Mouse (Mus musculus) thymus, postnatal 4 days (tissue): ENCODE measurements around the gene Dnm3.

Experiments used
- DNase-seq: peaks from one replicate; pipeline ENCODE4 v3.0.0; 2021

Dnm3 gene

DNA sequence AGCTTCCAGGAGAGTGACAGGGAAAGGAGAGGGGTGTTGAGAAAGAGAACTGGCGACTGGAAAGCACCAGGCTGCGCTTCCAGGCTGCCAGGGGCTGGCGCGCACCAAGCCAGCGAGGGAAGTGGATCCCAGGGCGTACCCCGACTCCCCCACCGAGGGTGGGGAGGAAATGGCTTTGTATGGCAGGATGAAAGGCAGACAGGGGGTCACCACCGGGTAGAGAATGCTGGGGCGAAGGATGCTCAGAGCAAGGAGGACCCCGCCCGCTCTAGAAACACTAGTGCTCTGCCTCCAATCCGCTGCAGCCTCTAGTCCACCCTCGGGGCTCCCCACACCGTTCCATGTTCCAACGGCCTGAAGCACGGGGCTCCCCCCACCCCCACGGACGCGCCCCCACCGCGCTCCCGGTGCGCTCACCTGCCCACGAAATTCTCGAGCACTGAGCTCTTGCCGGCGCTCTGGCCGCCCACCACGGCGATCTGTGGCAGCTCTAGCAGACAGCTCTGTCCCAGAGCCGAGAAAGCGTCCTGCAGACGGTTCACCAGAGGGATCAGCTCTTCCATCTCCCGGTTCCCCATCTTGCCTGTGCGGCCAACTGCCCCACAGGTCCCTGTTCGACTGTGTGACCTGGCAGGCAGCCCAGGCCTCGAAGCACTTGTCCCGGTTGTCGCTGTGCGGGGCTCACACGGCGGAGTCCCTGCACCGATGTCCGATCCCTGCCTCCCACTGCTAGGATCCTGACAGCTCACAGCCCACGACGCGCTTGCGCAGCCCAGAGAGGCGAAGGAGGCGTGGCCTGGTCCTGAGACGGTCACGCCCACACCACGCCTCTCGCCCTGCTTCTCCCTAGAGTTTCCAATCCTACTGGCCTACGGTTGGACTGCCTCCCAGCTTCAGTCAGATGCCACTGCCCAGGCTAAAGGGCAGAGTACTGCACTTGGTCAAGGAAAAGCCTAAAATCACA is at the start of gene Dnm3:
Gene Dnm3 (minus strand): TSS at position 789 of the 964 bp plus-strand sequence.
- peak; percentile 58 for DNase-seq

GRCm38 (mm10) chr1:162515116-162515515 is 37.3 kb upstream of the Dnm3 start:
- no peak for DNase-seq

DNA sequence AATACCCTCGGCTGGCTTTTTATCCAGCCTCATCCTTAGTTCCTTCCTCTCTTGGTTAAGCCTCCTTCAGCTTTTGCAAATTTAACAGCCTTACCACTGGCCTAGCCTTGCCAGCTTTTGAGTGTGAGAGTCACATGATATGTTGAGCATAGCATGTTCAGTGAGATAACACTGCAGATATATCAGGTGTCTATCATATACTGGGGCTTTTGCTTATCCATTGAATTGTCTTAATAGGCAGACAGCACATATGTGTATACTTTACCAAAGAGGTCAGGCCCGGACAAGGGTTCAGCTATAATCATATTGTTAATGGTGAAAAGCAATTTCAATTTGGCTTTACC is 32.2 kb upstream of the Dnm3 start:
- DNase-seq, result no peak

DNA sequence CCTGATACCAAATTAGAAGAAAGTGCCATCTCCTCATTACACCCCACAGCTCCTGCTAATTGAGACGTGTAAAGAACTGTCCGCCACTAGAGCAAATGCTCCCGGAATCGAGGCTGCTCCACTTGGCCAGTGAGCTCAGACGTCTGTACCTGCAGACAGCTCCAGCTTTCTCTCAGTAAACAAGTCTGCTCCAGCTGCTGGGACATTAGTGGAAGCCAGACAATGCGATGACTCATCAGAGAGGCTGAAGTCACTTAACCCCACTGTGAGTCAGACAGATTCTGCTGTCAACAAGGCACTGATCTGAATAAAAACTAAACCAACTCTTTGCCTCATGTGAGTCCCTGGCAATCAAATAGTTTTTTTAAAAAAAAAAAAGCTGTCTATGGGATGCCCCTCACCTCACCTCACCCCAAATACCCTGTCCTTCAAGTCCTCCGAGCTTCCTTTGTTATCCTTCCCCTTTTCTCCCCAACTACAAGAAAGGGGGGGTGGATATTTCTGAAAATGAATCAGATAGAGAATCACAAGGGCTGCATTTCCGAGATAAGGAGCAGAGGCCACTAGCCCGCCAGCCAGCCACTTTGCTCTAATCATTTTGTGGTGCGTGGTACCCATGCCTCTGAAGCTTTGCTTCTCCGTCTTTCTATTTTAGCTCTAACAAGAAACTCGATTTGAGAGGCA is 31.6 kb upstream of the Dnm3 start:
- no peak for DNase-seq

DNA sequence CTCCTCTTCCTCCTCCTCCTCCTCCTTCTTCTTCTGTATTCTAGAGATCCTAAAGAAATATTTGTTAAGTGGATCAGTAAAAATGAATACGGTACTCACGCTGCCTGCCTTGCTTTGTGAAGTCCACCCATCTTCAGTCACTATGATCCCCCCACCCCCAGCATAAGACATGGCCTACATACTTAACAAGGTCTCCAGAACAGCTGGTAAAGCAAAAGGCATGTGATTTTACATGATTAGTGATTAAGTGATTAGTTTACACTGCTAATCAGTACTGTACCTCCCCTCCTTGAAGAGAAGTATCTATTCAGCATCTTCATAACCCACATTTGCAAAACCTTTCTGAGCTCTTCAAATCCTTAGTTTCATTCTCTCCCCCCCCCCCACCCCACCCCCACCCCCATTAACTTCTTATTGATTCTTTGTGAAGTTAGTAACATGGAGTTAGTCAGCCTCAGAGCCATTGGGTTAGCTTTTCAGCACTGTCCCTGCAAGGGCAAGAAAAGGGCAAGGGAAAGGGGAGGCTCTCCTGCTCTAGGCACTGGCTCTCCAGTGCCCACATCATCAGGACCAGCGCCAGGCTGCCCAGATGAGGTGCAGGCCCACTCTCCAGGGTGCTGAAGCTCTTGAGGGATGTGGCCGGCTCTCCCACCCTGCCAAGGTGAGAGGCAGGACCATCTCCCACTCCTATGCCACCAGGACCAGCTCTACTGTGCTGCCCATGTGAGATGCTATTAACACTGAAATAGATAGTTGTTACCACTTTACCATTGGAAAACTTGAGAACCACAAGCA is 30.6 kb upstream of the Dnm3 start:
- no peak for DNase-seq

- no peak for DNase-seq
These were observed 28.7 kb upstream of the Dnm3 start for GRCm38 (mm10) chr1:162506516-162506915.

GRCm38 (mm10) chr1:162505649-162506048 is 27.8 kb upstream of the Dnm3 start:
- no peak for DNase-seq

DNA sequence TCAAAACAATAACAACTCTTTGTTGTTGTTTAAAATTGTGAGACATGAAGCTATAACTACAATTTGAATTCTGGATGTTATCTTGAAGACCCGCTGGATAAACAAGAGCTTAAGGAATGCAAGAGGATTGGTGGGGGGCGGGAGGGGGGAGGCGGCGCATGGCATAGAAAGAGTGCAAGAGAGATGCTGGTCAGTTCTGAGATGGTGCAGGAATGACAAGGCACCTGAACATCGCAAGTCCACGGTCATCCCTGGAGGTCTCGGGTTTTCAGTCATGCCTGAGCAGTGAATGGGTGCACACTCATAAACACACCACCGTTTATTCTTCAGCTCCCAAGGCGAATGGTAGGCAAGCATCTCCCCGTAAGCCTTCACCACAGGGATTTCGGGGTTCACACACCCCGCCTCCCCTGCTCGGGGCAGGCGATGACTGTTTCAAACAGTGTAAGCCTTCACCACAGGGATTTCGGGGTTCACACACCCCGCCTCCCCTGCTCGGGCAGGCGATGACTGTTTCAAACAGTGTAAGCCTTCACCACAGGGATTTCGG is 1.2 kb downstream of the Dnm3 start:
- no peak for DNase-seq

GRCm38 (mm10) chr1:162472949-162473348 is 4.9 kb downstream of the Dnm3 start:
- DNase-seq, result no peak

DNA sequence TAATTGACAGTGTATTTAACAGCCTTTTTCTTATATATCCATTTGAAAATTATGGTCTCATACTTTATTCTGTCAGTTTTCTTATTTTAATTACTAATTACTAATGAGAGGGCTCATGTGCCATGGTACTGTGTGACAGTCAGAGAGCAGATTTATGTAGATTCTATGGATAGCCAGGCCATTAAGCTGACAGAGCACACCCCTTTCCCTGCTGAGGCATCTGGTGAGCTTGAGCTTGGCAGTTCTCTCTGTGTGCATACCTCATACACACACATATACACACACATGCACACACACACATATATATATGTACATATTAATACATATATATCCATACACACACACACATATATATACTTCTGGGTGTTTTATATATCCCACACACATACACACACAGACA is 6.7 kb downstream of the Dnm3 start:
- no peak for DNase-seq

DNA sequence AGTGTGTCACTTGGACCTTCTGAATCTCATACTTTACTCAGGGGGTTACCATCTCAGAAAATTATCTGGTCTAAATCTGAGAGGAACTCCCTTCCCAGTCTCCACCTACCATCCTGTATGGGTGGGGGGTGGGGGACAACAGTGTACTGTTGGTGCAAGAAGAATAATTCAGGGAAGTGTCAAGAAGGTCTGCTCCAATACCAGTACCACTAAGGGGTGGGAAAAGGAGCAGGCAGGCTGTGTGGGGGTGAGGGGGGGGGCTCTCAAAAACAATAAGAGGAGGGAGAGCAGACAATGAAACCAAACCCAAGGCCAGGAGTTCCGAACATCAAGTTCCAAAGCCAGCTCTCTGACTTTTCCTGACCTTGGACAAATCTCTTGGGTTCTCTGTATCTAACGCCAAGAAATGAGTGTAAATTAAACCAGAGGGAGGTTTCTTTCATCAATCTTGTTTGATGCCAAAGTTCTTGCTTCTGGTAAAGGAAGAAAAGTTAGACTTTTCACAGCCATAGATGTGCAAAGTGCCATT is 8.0 kb downstream of the Dnm3 start:
- DNase-seq, result no peak

DNA sequence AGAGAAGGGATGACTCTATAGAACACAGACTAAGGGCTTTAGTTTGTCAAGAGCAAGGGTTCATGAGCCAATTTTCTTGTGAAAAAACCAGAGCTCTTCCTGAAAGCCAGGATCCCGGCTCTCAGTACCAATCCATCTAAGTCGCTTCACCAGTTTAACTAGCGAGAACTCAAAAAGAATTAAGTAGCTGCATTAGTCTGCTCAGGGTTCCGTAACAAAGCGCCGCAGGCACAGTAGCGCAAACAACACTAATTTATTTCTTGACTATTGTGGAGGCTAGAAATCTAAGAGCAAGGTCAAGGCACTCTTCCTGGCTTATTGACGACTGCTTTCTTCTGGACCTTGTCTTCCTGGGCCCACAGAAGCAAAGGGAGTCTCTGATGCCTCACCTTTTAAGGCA is 14.2 kb downstream of the Dnm3 start:
- no peak for DNase-seq

DNA sequence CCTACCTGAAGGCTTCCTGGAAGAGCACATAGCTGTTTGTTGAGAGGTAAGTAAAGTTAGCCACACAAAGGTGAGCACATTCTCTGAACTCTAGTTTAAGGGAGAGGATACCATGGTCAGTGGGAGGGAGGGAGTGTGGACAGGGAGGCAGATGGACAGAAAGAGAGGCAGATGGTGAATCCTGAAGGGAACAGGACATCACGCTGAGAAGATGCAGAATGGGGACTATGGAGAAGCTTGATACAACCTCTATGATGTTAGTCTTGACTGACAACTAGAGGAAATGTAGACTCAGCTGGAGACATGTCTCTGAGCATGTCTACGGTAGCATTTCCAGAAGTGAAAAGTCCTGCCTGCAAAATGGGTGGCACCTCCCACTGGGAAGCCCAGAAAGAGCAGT is 19.1 kb downstream of the Dnm3 start:
- DNase-seq, result no peak

GRCm38 (mm10) chr1:162456861-162457260 is 21.0 kb downstream of the Dnm3 start:
- no peak for DNase-seq

- DNase-seq, result no peak
These were observed 21.4 kb downstream of the Dnm3 start for GRCm38 (mm10) chr1:162456406-162456805.

DNA sequence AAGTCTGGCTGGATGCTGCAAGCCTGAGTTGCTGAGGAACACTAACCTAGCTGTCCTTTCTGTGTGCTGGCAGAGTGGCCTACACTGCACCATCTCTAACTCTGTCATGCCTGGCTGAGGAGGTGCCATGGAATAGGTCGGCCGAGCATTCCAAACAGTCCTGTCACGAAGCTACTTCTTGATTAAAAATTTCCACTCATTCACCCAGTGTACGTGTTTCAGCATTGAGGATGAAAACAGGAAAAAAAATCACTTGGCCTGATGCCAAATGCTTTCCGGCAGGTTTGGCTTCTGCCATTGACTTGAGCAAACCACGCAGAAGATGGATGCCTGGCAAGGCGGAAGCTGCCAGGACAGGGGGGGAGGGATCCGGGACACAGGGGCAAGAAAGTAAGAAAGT is 24.3 kb downstream of the Dnm3 start:
- DNase-seq, result no peak

- no peak for DNase-seq
These were observed 24.8 kb downstream of the Dnm3 start for GRCm38 (mm10) chr1:162453030-162453429.

DNA sequence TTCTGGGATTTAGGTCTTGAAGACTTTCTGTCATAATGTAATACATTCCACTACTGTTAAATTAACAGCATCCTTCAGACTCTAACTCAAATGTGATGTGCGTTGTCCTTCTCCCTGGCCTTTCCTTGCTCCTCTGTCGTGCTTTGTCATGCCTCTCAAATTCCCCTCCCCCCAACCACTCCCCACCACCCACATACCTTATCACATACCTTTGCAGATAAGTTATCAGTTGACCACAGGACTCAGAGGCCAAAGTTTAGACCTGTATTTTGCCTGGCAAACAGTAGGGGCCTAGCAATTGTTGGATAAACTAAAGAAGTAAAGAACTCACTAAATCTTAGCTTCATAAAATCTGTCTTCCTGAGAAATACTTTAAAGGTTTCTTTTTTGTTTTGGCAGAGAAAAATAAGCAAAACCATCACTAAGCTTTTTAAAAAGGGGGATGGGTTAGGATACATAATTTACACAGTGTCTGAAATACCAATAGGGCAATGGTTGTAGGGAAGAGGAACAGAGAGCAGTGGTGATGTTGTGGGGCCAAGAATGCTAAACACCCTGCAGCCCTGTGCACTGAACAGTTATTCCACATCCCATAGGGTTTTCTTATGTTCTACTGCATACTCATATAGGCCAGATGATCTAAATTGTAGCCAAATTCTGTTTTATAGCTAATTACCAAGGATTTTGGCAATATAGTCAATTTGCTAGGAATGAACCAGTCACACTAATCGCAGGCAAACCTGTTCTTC is 28.5 kb downstream of the Dnm3 start:
- no peak for DNase-seq

GRCm38 (mm10) chr1:162444805-162445204 is 33.0 kb downstream of the Dnm3 start:
- DNase-seq, result no peak

- DNase-seq, result no peak
These were observed 38.3 kb downstream of the Dnm3 start for GRCm38 (mm10) chr1:162439576-162439975.

GRCm38 (mm10) chr1:162436672-162437071 is 41.2 kb downstream of the Dnm3 start:
- no peak for DNase-seq

DNA sequence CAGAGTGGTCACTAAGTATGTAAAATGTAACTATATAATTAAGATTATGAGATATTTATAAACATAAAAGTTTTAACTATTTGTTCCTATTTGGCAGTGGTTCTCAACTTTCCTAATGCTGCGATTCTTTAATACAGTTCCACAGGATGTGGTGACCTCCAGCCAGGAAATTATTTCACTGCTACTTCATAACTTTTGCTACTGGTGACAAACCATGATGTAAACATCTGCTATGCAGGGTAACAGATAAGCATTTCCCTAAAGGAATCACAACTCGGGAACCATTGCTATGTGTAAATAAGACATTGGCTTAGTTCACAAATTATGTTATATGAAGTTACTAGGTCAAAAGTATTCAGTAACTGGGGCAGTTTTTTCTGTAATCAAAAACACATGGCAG is 48.9 kb downstream of the Dnm3 start:
- DNase-seq, result no peak
